In genomic region chr1:160286400-160287057, GRCm38 (mm10) we compare ENCODE assay signal across 10 mouse cellular contexts.
DNase-seq lines count a peak whose midpoint lies in the region; ATAC-seq lines count a peak whose summit lies in the region.
"Had no signal": no experiment of that assay in that cellular context is flagged by ENCODE, and none has a peak within 500 bp of the region (broad histone marks: within the 10 kb centered on the region; RNA-seq: fewer than 3 reads in every experiment).

No protein-coding gene starts in this region.

- no peak overlapping the region for H3K9ac ChIP-seq in neural tube, embryonic 12.5 days
- H3K9ac ChIP-seq: embryonic facial prominence, embryonic 12.5 days had no signal

- no peaks in the 10 kb centered on the region for H3K4me1 ChIP-seq in neural tube, embryonic 12.5 days

- 0 out of 2 replicates have a peak, but pooled peaks have one; percentile 48 for ATAC-seq in neural tube, embryonic 12.5 days (ENCODE audit: low FRiP score, low read depth)

- no peaks in the 10 kb centered on the region for H3K27me3 ChIP-seq in neural tube, embryonic 12.5 days (replicated peaks)
- H3K27me3 ChIP-seq: embryonic facial prominence, embryonic 12.5 days had no signal

- H3K36me3 ChIP-seq in neural tube, embryonic 12.5 days: no peaks in the 10 kb centered on the region
- H3K36me3 ChIP-seq: embryonic facial prominence, embryonic 12.5 days had no signal

- 68% methylated on average over 7 of the region's 7 CpGs for WGBS in neural tube, embryonic 12.5 days

- DNase-seq in neural tube, embryonic 10.5 days (ENCODE audit: extremely low spot score, low spot score): no peak
- peak; percentile 55 to 63 for DNase-seq in cerebellum, postnatal 36 days
- DNase-seq in layer of hippocampus, adult 8-10 months (ENCODE audit: low spot score in 2 of 2): peak; percentile 42 to 58
- DNase-seq in gastrocnemius, postnatal 4 days (ENCODE audit: low spot score in 2 of 2): no peak
- DNase-seq in T-cell, adult 2 months (ENCODE audit: low spot score): no peak
- DNase-seq in kidney, postnatal 4 days: no peak
- DNase-seq: adrenal gland, postnatal 25 days; heart, adult 18-20 months had no signal

- H3K4me3 ChIP-seq in neural tube, embryonic 12.5 days: no peak overlapping the region
- H3K4me3 ChIP-seq: embryonic facial prominence, embryonic 12.5 days had no signal

- H3K9me3 ChIP-seq in neural tube, embryonic 12.5 days: no peaks in the 10 kb centered on the region
- H3K9me3 ChIP-seq: embryonic facial prominence, embryonic 12.5 days had no signal

- H3K4me2 ChIP-seq in neural tube, embryonic 12.5 days (replicated peaks): no peak overlapping the region
- H3K4me2 ChIP-seq: embryonic facial prominence, embryonic 12.5 days had no signal

- no peak overlapping the region for H3K27ac ChIP-seq in neural tube, embryonic 12.5 days
- H3K27ac ChIP-seq: embryonic facial prominence, embryonic 12.5 days had no signal

Comparison
In these comparisons a context has a peak if more than half of its experiments do, and no peak if none do; other contexts are left out.
1. DNase-seq: peak in cerebellum, postnatal 36 days (2 of 2) and layer of hippocampus, adult 8-10 months (2 of 2); none in neural tube, embryonic 10.5 days (single experiment), gastrocnemius, postnatal 4 days (0 of 2), T-cell, adult 2 months (single experiment) and kidney, postnatal 4 days (0 of 2).